Mouse (Mus musculus) midbrain, postnatal 0 days (tissue): ENCODE data around the gene Pnpla3. TPM values are rescaled to one million over a fixed set of nuclear protein-coding genes. Genes with fewer than 3 reads are reported as not detected.

Experiments
- ATAC-seq: fragments of 200-750 bp; cut with Nextera tagmentation; 2 replicates; pipeline ENCODE4 v1.8.0; 2017; ENCODE audit warnings: moderate number of reproducible peaks, mild to moderate bottlenecking, moderate TSS enrichment, moderate library complexity; ENCODE audit not compliant: low FRiP score
- DNase-seq: peaks from one replicate; pipeline ENCODE4 v3.0.0-alpha.2; 2015; ENCODE audit warnings: low spot score
- H3K27ac ChIP-seq: fragments of 300-500 bp; sonication (generic); 2 replicates; pipeline ENCODE4 v1.5.1; 2014; ENCODE audit warnings: low read depth, mild to moderate bottlenecking, low read length, mixed read lengths
- H3K27me3 ChIP-seq: fragments of 300-500 bp; sonication (generic); 2 replicates; pipeline ENCODE4 v1.6.1; 2014; ENCODE audit warnings: low read length, control low read depth, mixed read lengths; ENCODE audit not compliant: insufficient read depth
- H3K36me3 ChIP-seq: fragments of 300-500 bp; sonication (generic); 2 replicates; pipeline ENCODE4 v1.6.1; 2014; ENCODE audit warnings: low read length, control low read depth, mixed read lengths; ENCODE audit not compliant: insufficient read depth
- H3K4me1 ChIP-seq: fragments of 300-500 bp; sonication (generic); 2 replicates; pipeline ENCODE4 v1.6.1; 2014; ENCODE audit warnings: mild to moderate bottlenecking, control low read depth, antibody characterized with exemption, low read length, mixed read lengths; ENCODE audit not compliant: insufficient read depth
- H3K4me2 ChIP-seq: fragments of 300-500 bp; sonication (generic); 2 replicates; pipeline ENCODE4 v1.6.1; 2014; ENCODE audit warnings: low read depth, mild to moderate bottlenecking, low read length, mixed read lengths; ENCODE audit not compliant: poor library complexity, severe bottlenecking
- H3K4me3 ChIP-seq: fragments of 300-500 bp; sonication (generic); 2 replicates; pipeline ENCODE4 v1.5.1; 2014; ENCODE audit warnings: low read depth, mild to moderate bottlenecking, low read length, moderate library complexity
- H3K9ac ChIP-seq: fragments of 300-500 bp; sonication (generic); replicated peaks from 2 replicates; pipeline ENCODE4 v1.6.1; 2014; ENCODE audit warnings: mild to moderate bottlenecking, low read length, moderate library complexity, mixed read lengths; ENCODE audit not compliant: poor library complexity, severe bottlenecking
- H3K9me3 ChIP-seq: fragments of 300-500 bp; sonication (generic); 2 replicates; pipeline ENCODE4 v1.6.1; 2016; ENCODE audit warnings: low read length, control low read depth
- CTCF ChIP-seq: IDR thresholded peaks from 2 replicates; pipeline ENCODE4 v1.5.1; 2016; ENCODE audit warnings: antibody characterized with exemption, mild to moderate bottlenecking
- WGBS: fragments of 180-500 bp; shearing (Covaris S2); extraction: QIAGEN DNeasy Blood & Tissue Kit; methylation state at CpG from one replicate; pipeline ENCODE4 v1.1.7; 2014; 5-methylcytosine and 5-hydroxymethylcytosine counted together
- polyA plus RNA-seq: library from polyadenylated mRNA; unstranded; fragments of >200 nt; fragmentation: Nextera tagmentation; extraction: Ambion mirVana; gene quantifications from 2 replicates; pipeline ENCODE4 v1.2.1, GENCODE M21; 2015
- total RNA-seq: library from RNA; depleted of rRNA; stranded (reverse); fragments of >200 nt; gene quantifications from 2 replicates; pipeline ENCODE4 v1.2.3, GENCODE M21; 2014

The Pnpla3 gene
- total and polyA plus RNA-seq, 2 experiments from 2014 or later = 5.4 to 7.3 TPM

DNA sequence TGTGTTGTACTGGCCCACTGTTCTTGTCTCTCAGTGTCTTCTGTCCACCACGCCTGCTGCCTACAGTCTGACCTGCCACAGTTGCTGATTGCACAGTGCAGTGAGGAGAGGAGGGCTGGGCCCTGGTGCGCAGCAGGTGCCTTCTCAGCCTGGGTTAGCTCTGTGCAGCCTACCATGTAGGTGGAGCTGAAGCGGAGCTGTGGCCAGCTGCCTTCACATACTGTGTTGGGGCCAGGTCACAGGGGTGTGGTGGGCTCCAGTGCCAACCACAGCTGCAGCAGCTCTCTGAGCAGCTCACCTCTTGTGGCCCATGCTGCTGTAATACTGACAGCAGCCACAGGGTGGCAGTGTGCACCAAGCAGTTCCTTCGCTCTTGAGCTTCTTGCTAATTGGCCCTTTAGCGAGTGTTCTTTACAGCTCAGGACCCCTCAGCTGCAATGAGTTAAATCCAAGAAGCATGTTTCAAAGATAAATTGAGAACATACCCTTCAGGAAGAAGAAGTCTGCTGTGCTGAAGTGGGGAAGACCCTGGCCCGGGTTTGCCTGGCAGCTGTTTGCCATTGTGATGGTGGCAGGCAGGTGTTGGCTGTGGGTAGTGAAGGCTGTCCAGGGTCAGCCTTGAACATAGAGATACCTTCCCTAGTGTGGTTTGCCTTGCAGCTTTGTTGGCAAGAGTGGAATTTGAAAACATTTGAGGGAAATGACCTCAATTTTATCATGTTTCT, 44.6 kb downstream of the Pnpla3 start:
- no peak overlapping the region for H3K4me3 ChIP-seq
- H3K9ac ChIP-seq = no peak overlapping the region
- no peak overlapping the region for H3K4me2 ChIP-seq
- H3K36me3 ChIP-seq = peaks cover 28% of the 10 kb centered on the region
- H3K4me1 ChIP-seq = peaks cover 2% of the 10 kb centered on the region; the same call in 1 of the 2 replicates
- no peak overlapping the region for H3K27ac ChIP-seq
- H3K9me3 ChIP-seq = no peaks in the 10 kb centered on the region
- TF ChIP-seq CTCF = peak; percentile 99
- DNase-seq = peak; percentile 92
- no peaks in the 10 kb centered on the region for H3K27me3 ChIP-seq
- WGBS = 46% methylated on average over 6 of the region's 6 CpGs
- peak; percentile 44 for ATAC-seq

DNA sequence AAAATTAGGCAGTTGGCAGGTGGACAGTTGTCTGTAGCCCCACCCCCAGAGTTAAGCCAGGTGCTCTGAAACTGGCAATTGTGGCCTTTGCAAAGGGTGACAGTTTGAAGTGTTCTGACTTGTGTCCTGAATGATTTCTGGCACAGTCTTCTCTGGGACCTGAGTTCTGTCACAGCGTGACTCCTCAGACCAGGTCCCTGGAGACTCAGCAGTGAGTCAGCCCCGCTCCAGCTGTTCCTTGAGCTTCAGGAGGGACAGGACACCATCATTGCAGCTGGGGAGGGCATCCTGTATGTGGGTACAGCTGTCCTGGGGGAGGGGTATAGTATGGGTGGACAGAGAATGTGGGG, 45.1 kb downstream of the Pnpla3 start:
- H3K4me1 ChIP-seq = peaks cover 2% of the 10 kb centered on the region; the same call in 1 of the 2 replicates
- no peak overlapping the region for H3K4me3 ChIP-seq
- DNase-seq (no peak), ATAC-seq (no peak)
- H3K9me3 ChIP-seq = no peaks in the 10 kb centered on the region
- no peaks in the 10 kb centered on the region for H3K27me3 ChIP-seq
- H3K4me2 ChIP-seq = no peak overlapping the region
- H3K27ac ChIP-seq = no peak overlapping the region
- no peak for TF ChIP-seq CTCF
- 87% methylated on average over 2 of the region's 2 CpGs for WGBS
- peaks cover 28% of the 10 kb centered on the region for H3K36me3 ChIP-seq
- H3K9ac ChIP-seq = no peak overlapping the region

DNA sequence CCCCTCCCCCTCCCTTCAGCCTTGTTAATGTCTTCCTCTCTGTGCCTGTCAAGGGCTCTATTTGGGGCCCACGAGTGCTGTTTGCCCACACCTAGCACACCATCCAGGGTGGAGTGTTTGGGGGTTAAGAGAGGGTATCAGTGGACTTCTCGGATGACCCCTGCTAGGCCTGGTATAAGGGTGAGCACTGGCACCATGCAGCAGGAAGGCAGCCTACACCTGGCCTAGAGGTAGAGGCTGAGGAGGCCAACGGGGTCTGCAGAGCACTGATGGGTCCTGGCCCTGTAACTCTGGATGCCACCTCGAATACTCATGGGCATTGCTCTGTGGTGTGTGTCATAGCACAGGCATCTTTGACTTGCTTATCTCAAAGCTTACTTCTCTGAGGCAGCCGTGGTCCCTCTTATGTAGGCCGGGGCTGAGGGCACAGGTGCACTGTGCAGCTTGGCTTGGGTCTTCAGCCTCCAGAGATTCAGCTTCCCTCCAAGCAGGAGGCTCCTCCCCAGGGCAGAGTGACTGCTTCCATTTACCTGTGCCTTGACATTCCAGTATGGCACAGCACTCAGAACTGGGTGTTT, 45.6 kb downstream of the Pnpla3 start:
- 90% methylated on average over 6 of the region's 6 CpGs for WGBS
- H3K9ac ChIP-seq = no peak overlapping the region

DNA sequence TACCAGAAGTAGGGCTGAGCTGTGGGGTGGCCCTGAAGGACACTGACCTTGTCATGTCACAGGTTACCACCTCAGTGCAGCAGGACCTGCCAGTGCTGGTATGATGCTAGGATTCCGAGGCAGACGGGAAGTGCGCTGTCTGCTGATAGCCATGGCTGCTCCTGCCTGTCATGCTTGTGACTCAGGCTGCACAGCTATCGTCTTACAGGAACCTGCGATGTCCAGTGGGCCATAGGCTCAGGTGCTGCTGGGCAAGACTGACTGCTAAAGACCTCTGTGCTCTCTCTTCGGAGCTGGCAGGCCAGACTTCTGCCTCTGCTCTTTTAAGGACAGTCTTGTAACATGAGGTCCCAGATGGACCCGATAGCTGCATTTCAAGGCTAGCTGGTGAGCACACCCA, 46.8 kb downstream of the Pnpla3 start:
- 95% methylated on average over 7 of the region's 7 CpGs for WGBS

More for the DNA sequence above, 45.6 kb downstream of the Pnpla3 start:
- no peak for DNase-seq
- H3K4me2 ChIP-seq = no peak overlapping the region
- ATAC-seq = no peak
- no peaks in the 10 kb centered on the region for H3K27me3 ChIP-seq
- H3K36me3 ChIP-seq = peaks cover 28% of the 10 kb centered on the region
- H3K4me3 ChIP-seq = no peak overlapping the region
- H3K9me3 ChIP-seq = no peaks in the 10 kb centered on the region
- H3K27ac ChIP-seq = no peak overlapping the region
- peaks cover 2% of the 10 kb centered on the region; the same call in 1 of the 2 replicates for H3K4me1 ChIP-seq
- no peak for TF ChIP-seq CTCF

DNA sequence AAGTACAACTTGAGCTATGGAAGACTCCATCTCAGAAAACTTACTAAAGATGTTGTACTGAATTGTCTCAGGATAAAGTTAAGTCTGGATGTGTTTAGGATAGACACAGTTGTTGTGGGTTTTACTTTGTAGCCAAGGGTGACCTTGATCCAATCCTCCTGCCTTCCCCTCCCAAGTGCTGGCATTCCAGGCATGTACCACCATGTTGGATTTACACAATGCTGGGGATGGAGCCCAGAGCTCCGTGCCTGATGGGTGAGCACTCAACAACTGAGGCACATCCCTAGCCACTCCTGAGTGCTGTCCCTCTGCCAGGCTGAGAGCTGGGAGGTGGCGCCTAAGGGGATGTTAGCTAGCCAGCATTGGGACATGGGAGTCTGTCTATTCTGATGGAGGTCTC, 47.6 kb downstream of the Pnpla3 start:
- TF ChIP-seq CTCF = no peak
- Histone ChIP-seq H3K4me1 (peaks cover 2% of the 10 kb centered on the region; the same call in 1 of the 2 replicates), H3K4me3 (no peak overlapping the region), H3K27ac (no peak overlapping the region), H3K36me3 (peaks cover 19% of the 10 kb centered on the region), H3K4me2 (no peak overlapping the region), H3K9ac (no peak overlapping the region), H3K9me3 (no peaks in the 10 kb centered on the region), H3K27me3 (no peaks in the 10 kb centered on the region)
- ATAC-seq (no peak), DNase-seq (no peak)
- WGBS = 80% methylated on average over 2 of the region's 2 CpGs

More for the DNA sequence above, 46.8 kb downstream of the Pnpla3 start:
- DNase-seq (no peak), ATAC-seq (no peak)
- Histone ChIP-seq H3K4me1 (peaks cover 2% of the 10 kb centered on the region; the same call in 1 of the 2 replicates), H3K9me3 (no peaks in the 10 kb centered on the region), H3K4me3 (no peak overlapping the region), H3K4me2 (no peak overlapping the region), H3K27ac (no peak overlapping the region), H3K36me3 (peaks cover 26% of the 10 kb centered on the region), H3K27me3 (no peaks in the 10 kb centered on the region), H3K9ac (no peak overlapping the region)
- no peak for TF ChIP-seq CTCF

DNA sequence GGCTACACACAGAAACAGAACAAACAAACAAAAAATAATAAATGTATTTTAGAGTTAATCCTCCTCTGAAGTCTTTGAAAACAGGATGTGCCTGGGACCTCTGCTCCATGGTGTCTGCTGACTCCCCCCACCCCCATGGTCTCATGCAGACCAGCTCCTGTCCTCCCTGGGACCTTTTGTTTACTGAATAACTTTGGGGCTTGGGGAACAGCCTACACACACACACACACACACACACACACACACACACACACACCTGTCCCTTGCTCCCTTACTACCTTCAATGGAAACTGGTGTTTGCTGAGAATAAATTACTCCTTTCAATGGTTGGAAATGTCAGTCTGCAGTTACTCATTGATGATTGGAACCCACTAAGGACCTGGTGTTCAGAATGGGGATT, 48.4 kb downstream of the Pnpla3 start:
- DNase-seq (no peak), ATAC-seq (no peak)
- TF ChIP-seq CTCF = no peak
- peaks cover 2% of the 10 kb centered on the region; the same call in 1 of the 2 replicates for H3K4me1 ChIP-seq
- no peaks in the 10 kb centered on the region for H3K9me3 ChIP-seq
- no peak overlapping the region for H3K4me2 ChIP-seq
- H3K27ac ChIP-seq = no peak overlapping the region
- peaks cover 13% of the 10 kb centered on the region for H3K36me3 ChIP-seq
- H3K9ac ChIP-seq = no peak overlapping the region
- H3K27me3 ChIP-seq = no peaks in the 10 kb centered on the region
- H3K4me3 ChIP-seq = no peak overlapping the region
